Mouse (Mus musculus): ENCODE measurements around the gene Peak1. TPM values are rescaled to one million over a fixed set of nuclear protein-coding genes. Genes with fewer than 3 reads are reported as not detected.

The Peak1 gene
- polyA plus RNA-seq, 1 experiment from 2014 or later = 7.8 TPM

GRCm38 (mm10) chr9:56392857-56393256 lies 25.0 kb downstream of the Peak1 start:
- no peaks in the 10 kb centered on the region for H3K27me3 ChIP-seq (replicated peaks; ENCODE audit: control insufficient read depth, insufficient read depth, low read length)
- no peak overlapping the region for H3K9ac ChIP-seq (ENCODE audit: low read depth, low read length)
- WGBS = 86% methylated on average over 3 of the region's 3 CpGs

GRCm38 (mm10) chr9:56382786-56383185 lies 35.1 kb downstream of the Peak1 start:
- Histone ChIP-seq H3K27ac (ENCODE audit: low read length) (no peak overlapping the region), H3K9ac (ENCODE audit: low read depth, low read length) (no peak overlapping the region), H3K4me2 (ENCODE audit: low read depth, low read length) (no peak overlapping the region), H3K27me3 (replicated peaks; ENCODE audit: control insufficient read depth, insufficient read depth, low read length) (no peaks in the 10 kb centered on the region), H3K4me3 (ENCODE audit: low read length) (no peak overlapping the region), H3K4me1 (ENCODE audit: control insufficient read depth, insufficient read depth, low read length) (no peaks in the 10 kb centered on the region), H3K36me3 (ENCODE audit: control insufficient read depth, insufficient read depth, low read length) (0 out of 2 replicates have a peak, but pooled peaks cover 3% of the 10 kb centered on the region), H3K9me3 (ENCODE audit: control insufficient read depth, low read length) (no peaks in the 10 kb centered on the region)
- ATAC-seq = no peak
- 57% methylated on average over 1 of the region's 1 CpGs for WGBS

More at GRCm38 (mm10) chr9:56392857-56393256, 25.0 kb downstream of the Peak1 start:
- H3K4me3 ChIP-seq (ENCODE audit: low read length) = no peak overlapping the region
- no peak overlapping the region for H3K4me2 ChIP-seq (ENCODE audit: low read depth, low read length)
- H3K36me3 ChIP-seq (ENCODE audit: control insufficient read depth, insufficient read depth, low read length) = no peaks in the 10 kb centered on the region
- no peaks in the 10 kb centered on the region for H3K9me3 ChIP-seq (ENCODE audit: control insufficient read depth, low read length)
- H3K27ac ChIP-seq (ENCODE audit: low read length) = no peak overlapping the region
- H3K4me1 ChIP-seq (ENCODE audit: control insufficient read depth, insufficient read depth, low read length) = no peaks in the 10 kb centered on the region
- no peak for ATAC-seq

- Histone ChIP-seq H3K27me3 (replicated peaks; ENCODE audit: control insufficient read depth, insufficient read depth, low read length) (no peaks in the 10 kb centered on the region), H3K27ac (ENCODE audit: low read length) (no peak overlapping the region), H3K4me2 (ENCODE audit: low read depth, low read length) (no peak overlapping the region), H3K4me3 (ENCODE audit: low read length) (no peak overlapping the region), H3K4me1 (ENCODE audit: control insufficient read depth, insufficient read depth, low read length) (peaks cover 7% of the 10 kb centered on the region), H3K36me3 (ENCODE audit: control insufficient read depth, insufficient read depth, low read length) (no peaks in the 10 kb centered on the region), H3K9ac (ENCODE audit: low read depth, low read length) (no peak overlapping the region), H3K9me3 (ENCODE audit: control insufficient read depth, low read length) (no peaks in the 10 kb centered on the region)
- 55% methylated on average over 4 of the region's 4 CpGs for WGBS
- ATAC-seq = no peak
Observed at GRCm38 (mm10) chr9:56374401-56374800, 43.5 kb downstream of the Peak1 start.

- H3K9ac ChIP-seq (ENCODE audit: low read depth, low read length) = no peak overlapping the region
- peaks cover 9% of the 10 kb centered on the region for H3K4me1 ChIP-seq (ENCODE audit: control insufficient read depth, insufficient read depth, low read length)
- no peaks in the 10 kb centered on the region for H3K27me3 ChIP-seq (replicated peaks; ENCODE audit: control insufficient read depth, insufficient read depth, low read length)
- H3K36me3 ChIP-seq (ENCODE audit: control insufficient read depth, insufficient read depth, low read length) = no peaks in the 10 kb centered on the region
- no peaks in the 10 kb centered on the region for H3K9me3 ChIP-seq (ENCODE audit: control insufficient read depth, low read length)
- no peak overlapping the region for H3K4me3 ChIP-seq (ENCODE audit: low read length)
- no peak overlapping the region for H3K27ac ChIP-seq (ENCODE audit: low read length)
- no peak overlapping the region for H3K4me2 ChIP-seq (ENCODE audit: low read depth, low read length)
- ATAC-seq = no peak
- WGBS = 44% methylated on average over 5 of the region's 5 CpGs
Observed at GRCm38 (mm10) chr9:56370710-56371109, 47.2 kb downstream of the Peak1 start.

- Histone ChIP-seq H3K27ac (ENCODE audit: low read length) (no peak overlapping the region), H3K4me1 (ENCODE audit: control insufficient read depth, insufficient read depth, low read length) (peaks cover 3% of the 10 kb centered on the region), H3K9ac (ENCODE audit: low read depth, low read length) (no peak overlapping the region; the same call in 1 of the 2 replicates), H3K36me3 (ENCODE audit: control insufficient read depth, insufficient read depth, low read length) (no peaks in the 10 kb centered on the region), H3K4me2 (ENCODE audit: low read depth, low read length) (no peak overlapping the region), H3K4me3 (ENCODE audit: low read length) (no peak overlapping the region), H3K9me3 (ENCODE audit: control insufficient read depth, low read length) (no peaks in the 10 kb centered on the region), H3K27me3 (replicated peaks; ENCODE audit: control insufficient read depth, insufficient read depth, low read length) (no peaks in the 10 kb centered on the region)
- ATAC-seq = no peak
- 49% methylated on average over 3 of the region's 3 CpGs for WGBS
Observed at GRCm38 (mm10) chr9:56368814-56369213, 49.1 kb downstream of the Peak1 start.

- no peak overlapping the region for H3K27ac ChIP-seq (ENCODE audit: low read length)
- WGBS = 91% methylated on average over 3 of the region's 3 CpGs
- H3K4me1 ChIP-seq (ENCODE audit: control insufficient read depth, insufficient read depth, low read length) = no peaks in the 10 kb centered on the region
- no peak overlapping the region for H3K4me3 ChIP-seq (ENCODE audit: low read length)
- no peak overlapping the region for H3K9ac ChIP-seq (ENCODE audit: low read depth, low read length)
- ATAC-seq = no peak
- no peaks in the 10 kb centered on the region for H3K9me3 ChIP-seq (ENCODE audit: control insufficient read depth, low read length)
- no peak overlapping the region for H3K4me2 ChIP-seq (ENCODE audit: low read depth, low read length)
- no peaks in the 10 kb centered on the region for H3K27me3 ChIP-seq (replicated peaks; ENCODE audit: control insufficient read depth, insufficient read depth, low read length)
- H3K36me3 ChIP-seq (ENCODE audit: control insufficient read depth, insufficient read depth, low read length) = no peaks in the 10 kb centered on the region
Observed at GRCm38 (mm10) chr9:56363306-56363705, 54.6 kb downstream of the Peak1 start.

- no peak for ATAC-seq
- no peaks in the 10 kb centered on the region for H3K9me3 ChIP-seq (ENCODE audit: control insufficient read depth, low read length)
- H3K36me3 ChIP-seq (ENCODE audit: control insufficient read depth, insufficient read depth, low read length) = no peaks in the 10 kb centered on the region
- H3K27me3 ChIP-seq (replicated peaks; ENCODE audit: control insufficient read depth, insufficient read depth, low read length) = no peaks in the 10 kb centered on the region
- H3K9ac ChIP-seq (ENCODE audit: low read depth, low read length) = no peak overlapping the region
- H3K4me1 ChIP-seq (ENCODE audit: control insufficient read depth, insufficient read depth, low read length) = no peaks in the 10 kb centered on the region
- no peak overlapping the region for H3K27ac ChIP-seq (ENCODE audit: low read length)
- no peak overlapping the region for H3K4me2 ChIP-seq (ENCODE audit: low read depth, low read length)
- H3K4me3 ChIP-seq (ENCODE audit: low read length) = no peak overlapping the region
- 62% methylated on average over 3 of the region's 3 CpGs for WGBS
Observed at GRCm38 (mm10) chr9:56359261-56359660, 58.6 kb downstream of the Peak1 start.

- ATAC-seq = no peak
- WGBS = 91% methylated on average over 5 of the region's 5 CpGs
- Histone ChIP-seq H3K4me2 (ENCODE audit: low read depth, low read length) (no peak overlapping the region), H3K9ac (ENCODE audit: low read depth, low read length) (no peak overlapping the region), H3K27me3 (replicated peaks; ENCODE audit: control insufficient read depth, insufficient read depth, low read length) (no peaks in the 10 kb centered on the region), H3K27ac (ENCODE audit: low read length) (no peak overlapping the region), H3K36me3 (ENCODE audit: control insufficient read depth, insufficient read depth, low read length) (no peaks in the 10 kb centered on the region), H3K9me3 (ENCODE audit: control insufficient read depth, low read length) (no peaks in the 10 kb centered on the region), H3K4me1 (ENCODE audit: control insufficient read depth, insufficient read depth, low read length) (no peaks in the 10 kb centered on the region), H3K4me3 (ENCODE audit: low read length) (no peak overlapping the region)
Observed at GRCm38 (mm10) chr9:56355186-56355585, 62.7 kb downstream of the Peak1 start.

- 81% methylated on average over 6 of the region's 6 CpGs for WGBS
- H3K4me1 ChIP-seq (ENCODE audit: control insufficient read depth, insufficient read depth, low read length) = no peaks in the 10 kb centered on the region
- ATAC-seq = no peak
- H3K9ac ChIP-seq (ENCODE audit: low read depth, low read length) = no peak overlapping the region
- H3K4me3 ChIP-seq (ENCODE audit: low read length) = no peak overlapping the region
- H3K27ac ChIP-seq (ENCODE audit: low read length) = no peak overlapping the region
- H3K9me3 ChIP-seq (ENCODE audit: control insufficient read depth, low read length) = no peaks in the 10 kb centered on the region
- no peaks in the 10 kb centered on the region for H3K36me3 ChIP-seq (ENCODE audit: control insufficient read depth, insufficient read depth, low read length)
- H3K4me2 ChIP-seq (ENCODE audit: low read depth, low read length) = no peak overlapping the region
- no peaks in the 10 kb centered on the region for H3K27me3 ChIP-seq (replicated peaks; ENCODE audit: control insufficient read depth, insufficient read depth, low read length)
Observed at GRCm38 (mm10) chr9:56346321-56346720, 71.5 kb downstream of the Peak1 start.

- no peaks in the 10 kb centered on the region for H3K4me1 ChIP-seq (ENCODE audit: control insufficient read depth, insufficient read depth, low read length)
- no peak overlapping the region for H3K4me2 ChIP-seq (ENCODE audit: low read depth, low read length)
- WGBS = 62% methylated on average over 1 of the region's 1 CpGs
- H3K9ac ChIP-seq (ENCODE audit: low read depth, low read length) = no peak overlapping the region
- ATAC-seq = no peak
- no peaks in the 10 kb centered on the region for H3K36me3 ChIP-seq (ENCODE audit: control insufficient read depth, insufficient read depth, low read length)
- H3K27me3 ChIP-seq (replicated peaks; ENCODE audit: control insufficient read depth, insufficient read depth, low read length) = no peaks in the 10 kb centered on the region
- no peaks in the 10 kb centered on the region for H3K9me3 ChIP-seq (ENCODE audit: control insufficient read depth, low read length)
- H3K4me3 ChIP-seq (ENCODE audit: low read length) = no peak overlapping the region
- no peak overlapping the region for H3K27ac ChIP-seq (ENCODE audit: low read length)
Observed at GRCm38 (mm10) chr9:56339426-56340195, 78.3 kb downstream of the Peak1 start.
